Mouse (Mus musculus) lung, postnatal 0 days (tissue): ENCODE measurements around the gene Zbtb42. TPM values are rescaled to one million over a fixed set of nuclear protein-coding genes. Genes with fewer than 3 reads are reported as not detected.

Source experiments
- ATAC-seq: fragments of 200-750 bp; cut with Nextera tagmentation; 2 replicates; pipeline ENCODE4 v1.8.0; 2017; ENCODE audit warnings: moderate library complexity
- DNase-seq: peaks from one replicate; pipeline ENCODE4 v3.0.0-alpha.2; 2016; ENCODE audit warnings: low spot score
- H3K27ac ChIP-seq: fragments of 300-500 bp; sonication (generic); 2 replicates; pipeline ENCODE4 v1.5.1; 2014; ENCODE audit warnings: antibody characterized with exemption, mild to moderate bottlenecking, low read length, mixed read lengths
- H3K27me3 ChIP-seq: fragments of 300-500 bp; sonication (generic); replicated peaks from 2 replicates; pipeline ENCODE4 v1.6.1; 2014; ENCODE audit warnings: low read length, mixed read lengths; ENCODE audit not compliant: insufficient read depth
- H3K36me3 ChIP-seq: fragments of 300-500 bp; sonication (generic); 2 replicates; pipeline ENCODE4 v1.6.1; 2014; ENCODE audit warnings: low read length, mixed read lengths; ENCODE audit not compliant: insufficient read depth
- H3K4me1 ChIP-seq: fragments of 300-500 bp; sonication (generic); 2 replicates; pipeline ENCODE4 v1.6.1; 2014; ENCODE audit warnings: antibody characterized with exemption, low read depth, low read length, mixed read lengths; ENCODE audit not compliant: insufficient read depth
- H3K4me2 ChIP-seq: fragments of 300-500 bp; sonication (generic); replicated peaks from 2 replicates; pipeline ENCODE4 v1.6.1; 2014; ENCODE audit warnings: low read depth, mild to moderate bottlenecking, low read length, moderate library complexity, mixed read lengths
- H3K4me3 ChIP-seq: fragments of 300-500 bp; sonication (generic); 2 replicates; pipeline ENCODE4 v1.5.1; 2014; ENCODE audit warnings: low read depth, low read length
- H3K9ac ChIP-seq: fragments of 300-500 bp; sonication (generic); replicated peaks from 2 replicates; pipeline ENCODE4 v1.6.1; 2014; ENCODE audit warnings: low read depth, mild to moderate bottlenecking
- H3K9me3 ChIP-seq: fragments of 300-500 bp; sonication (generic); 2 replicates; pipeline ENCODE4 v1.6.1; 2016; ENCODE audit warnings: low read length, mixed read lengths
- CTCF ChIP-seq: IDR thresholded peaks from 2 replicates; pipeline ENCODE4 v1.5.1; 2016; ENCODE audit warnings: antibody characterized with exemption, mild to moderate bottlenecking
- EP300 ChIP-seq: IDR thresholded peaks from 2 replicates; pipeline ENCODE4 v1.6.1; 2016; ENCODE audit warnings: antibody characterized with exemption, mild to moderate bottlenecking, control low read depth
- WGBS: fragments of 180-500 bp; shearing (Covaris S2); extraction: QIAGEN DNeasy Blood & Tissue Kit; methylation state at CpG from one replicate; pipeline ENCODE4 v1.1.7; 2014; 5-methylcytosine and 5-hydroxymethylcytosine counted together
- polyA plus RNA-seq: library from polyadenylated mRNA; unstranded; fragments of >200 nt; fragmentation: Nextera tagmentation; extraction: Ambion mirVana; gene quantifications from 2 replicates; pipeline ENCODE4 v1.2.1, GENCODE M21; 2015

Gene Zbtb42
- polyA plus RNA-seq, 1 experiment from 2014 or later = 14.0 TPM

DNA sequence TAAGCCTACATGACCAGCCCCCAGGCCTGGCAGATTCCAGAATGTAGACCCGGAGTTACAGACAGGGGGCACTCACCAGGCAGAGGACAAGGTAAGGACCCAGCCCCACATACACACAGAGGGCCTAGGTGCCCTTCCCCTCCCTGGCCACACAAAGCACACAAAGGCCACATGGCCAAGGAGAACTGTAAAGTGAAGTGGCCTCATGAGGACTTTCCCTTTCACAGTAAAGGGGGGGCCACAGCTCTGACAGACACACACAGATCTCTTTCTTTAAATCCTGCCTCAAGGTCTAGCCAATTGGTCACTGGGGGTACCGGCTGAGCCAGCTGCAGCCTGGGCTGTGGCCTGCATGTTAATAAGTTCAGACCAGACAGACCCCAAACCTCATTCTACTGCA lies 14.5 kb upstream of the Zbtb42 start:
- no peak overlapping the region for H3K4me3 ChIP-seq
- H3K4me1 ChIP-seq = peaks cover 58% of the 10 kb centered on the region
- TF ChIP-seq CTCF = peak; percentile 25; the same call in 1 of the 2 replicates
- TF ChIP-seq EP300 = no peak
- no peak overlapping the region for H3K4me2 ChIP-seq
- 33% methylated on average over 2 of the region's 2 CpGs for WGBS
- no peaks in the 10 kb centered on the region for H3K27me3 ChIP-seq
- no peak overlapping the region for H3K9ac ChIP-seq
- peak; percentile 53 for DNase-seq
- H3K36me3 ChIP-seq = peaks cover 14% of the 10 kb centered on the region
- no peak overlapping the region for H3K27ac ChIP-seq
- H3K9me3 ChIP-seq = no peaks in the 10 kb centered on the region
- no peak for ATAC-seq

DNA sequence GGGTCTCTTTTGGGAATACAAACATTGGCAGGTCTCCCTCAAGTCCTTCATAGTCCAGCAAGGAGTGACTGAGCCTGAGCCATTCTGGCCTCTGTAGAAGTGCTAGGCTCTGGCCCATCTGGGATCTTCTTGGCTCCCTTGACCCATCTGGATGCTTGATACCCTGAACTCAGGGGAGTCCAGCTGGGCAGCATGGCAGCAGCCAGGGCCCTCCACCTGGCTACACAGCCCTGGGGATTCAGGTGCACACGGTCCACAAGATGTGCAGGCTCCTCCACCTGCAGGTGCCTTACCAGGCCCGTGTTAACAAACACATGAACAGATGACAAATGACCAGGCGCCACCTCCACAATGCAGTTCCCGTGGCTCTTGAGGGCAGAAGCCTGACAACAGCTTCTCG lies 14.0 kb upstream of the Zbtb42 start:
- ATAC-seq = no peak
- H3K4me1 ChIP-seq = peaks cover 58% of the 10 kb centered on the region
- H3K4me3 ChIP-seq = no peak overlapping the region
- no peaks in the 10 kb centered on the region for H3K9me3 ChIP-seq
- H3K4me2 ChIP-seq = no peak overlapping the region
- no peaks in the 10 kb centered on the region for H3K27me3 ChIP-seq
- H3K27ac ChIP-seq = peak overlapping the region; percentile 34
- TF ChIP-seq EP300 = no peak
- TF ChIP-seq CTCF = no peak
- H3K9ac ChIP-seq = no peak overlapping the region
- peaks cover 15% of the 10 kb centered on the region for H3K36me3 ChIP-seq
- no peak for DNase-seq
- WGBS = 41% methylated on average over 5 of the region's 5 CpGs

DNA sequence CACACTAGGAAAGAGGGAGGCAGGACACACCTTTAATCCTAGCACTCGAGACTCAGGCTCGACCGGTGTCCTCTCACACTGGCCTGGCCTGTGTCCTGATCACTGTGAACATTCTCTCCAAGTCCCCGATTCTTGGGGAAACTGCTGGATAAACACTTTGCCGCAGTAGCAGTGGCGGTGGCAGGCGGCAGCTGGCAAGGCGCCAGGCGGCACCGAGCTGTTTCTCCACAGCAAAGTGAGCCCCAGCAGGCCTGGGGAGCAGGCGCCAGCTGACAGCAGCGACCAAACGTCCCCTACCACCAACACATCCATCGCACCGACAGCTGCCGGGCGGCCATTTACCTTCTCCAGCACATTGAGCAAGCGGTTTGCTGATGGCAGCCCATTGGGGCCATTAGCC lies 13.2 kb upstream of the Zbtb42 start:
- no peak overlapping the region for H3K9ac ChIP-seq
- no peak overlapping the region for H3K4me3 ChIP-seq
- 10% methylated on average over 18 of the region's 18 CpGs for WGBS
- H3K4me1 ChIP-seq = peaks cover 60% of the 10 kb centered on the region
- H3K9me3 ChIP-seq = no peaks in the 10 kb centered on the region
- H3K4me2 ChIP-seq = 0 out of 2 replicates have a peak overlapping the region, but pooled peaks have one; percentile 5
- ATAC-seq (peak; percentile 48), DNase-seq (peak; percentile 87)
- H3K27ac ChIP-seq = peak overlapping the region; percentile 57
- TF ChIP-seq EP300 = no peak
- peak; percentile 15; the same call in 1 of the 2 replicates for TF ChIP-seq CTCF
- H3K27me3 ChIP-seq = no peaks in the 10 kb centered on the region
- H3K36me3 ChIP-seq = peaks cover 16% of the 10 kb centered on the region

DNA sequence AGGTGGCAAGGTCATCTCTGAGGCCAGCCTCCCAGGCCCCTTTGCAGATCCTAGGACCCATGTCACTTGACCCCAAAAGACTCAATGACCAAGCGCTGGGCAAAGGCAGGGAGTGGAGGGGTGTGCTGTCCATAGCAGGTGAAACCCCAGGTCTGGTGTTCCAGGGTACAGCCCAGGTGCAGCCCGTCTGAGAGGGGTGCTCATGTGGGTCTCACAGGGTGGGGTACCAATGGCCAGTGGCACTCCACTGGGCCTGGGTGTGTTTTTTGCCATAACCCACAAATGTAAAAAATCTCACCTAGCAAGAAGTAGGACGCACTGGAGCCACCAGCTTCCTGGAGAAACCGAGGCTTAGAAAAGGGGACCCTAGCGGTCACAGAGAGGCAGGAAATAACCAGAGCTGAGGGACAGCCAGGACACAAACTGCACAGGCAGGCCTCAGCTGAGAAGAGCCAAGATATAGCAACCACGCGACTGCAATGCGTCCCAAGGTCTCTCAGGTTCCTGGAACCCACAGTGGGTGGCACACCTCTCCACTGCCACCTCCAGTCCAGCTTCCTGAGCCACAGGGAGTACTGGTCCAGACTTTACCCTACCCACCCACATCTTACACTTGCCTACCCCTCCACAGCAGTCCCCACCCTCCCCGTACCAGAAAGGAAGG lies 12.6 kb upstream of the Zbtb42 start:
- H3K9me3 ChIP-seq = no peaks in the 10 kb centered on the region
- peaks cover 64% of the 10 kb centered on the region for H3K4me1 ChIP-seq
- H3K9ac ChIP-seq = no peak overlapping the region
- WGBS = 58% methylated on average over 8 of the region's 9 CpGs
- no peak overlapping the region for H3K4me3 ChIP-seq
- no peak for DNase-seq
- ATAC-seq = no peak
- H3K27me3 ChIP-seq = no peaks in the 10 kb centered on the region
- peaks cover 16% of the 10 kb centered on the region for H3K36me3 ChIP-seq
- 0 out of 2 replicates have a peak overlapping the region, but pooled peaks have one; percentile 5 for H3K4me2 ChIP-seq
- H3K27ac ChIP-seq = peak overlapping the region; percentile 57
- no peak; the same call in 1 of the 2 replicates for TF ChIP-seq CTCF
- no peak for TF ChIP-seq EP300

DNA sequence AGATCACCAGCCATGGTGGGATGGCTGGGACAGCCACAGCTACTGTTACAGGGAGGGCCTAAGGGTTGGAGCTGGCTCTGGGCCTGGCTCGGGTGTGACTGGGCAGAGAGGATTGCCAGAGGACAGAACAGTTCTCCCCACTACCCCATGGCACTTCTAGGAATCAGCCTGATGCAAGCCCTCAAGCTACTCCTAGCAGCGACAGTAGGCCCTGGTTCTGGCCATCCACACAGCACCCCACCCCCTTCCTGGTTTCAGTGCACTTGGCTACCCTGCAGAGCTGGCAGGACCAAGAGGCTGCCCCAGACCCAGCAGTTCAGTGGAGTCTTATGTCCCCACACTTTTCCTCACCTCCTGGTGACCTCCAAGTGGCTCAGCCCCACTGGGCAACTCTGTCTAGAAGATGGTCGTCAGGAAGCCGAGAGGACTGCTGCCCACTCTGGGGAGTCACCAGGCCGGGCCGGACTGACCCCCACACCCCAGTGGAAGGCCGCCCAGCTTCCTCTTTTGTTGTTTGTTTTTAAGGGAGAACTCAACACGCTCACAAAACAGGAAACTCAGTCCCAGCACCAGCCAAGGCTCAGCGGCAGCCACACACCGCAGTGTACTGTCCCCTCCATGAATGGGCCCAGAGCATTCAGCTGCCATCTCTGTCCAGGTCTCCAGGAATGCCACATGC lies 10.9 kb upstream of the Zbtb42 start:
- H3K27me3 ChIP-seq = no peaks in the 10 kb centered on the region
- H3K4me1 ChIP-seq = peaks cover 71% of the 10 kb centered on the region
- peaks cover 13% of the 10 kb centered on the region for H3K36me3 ChIP-seq
- H3K9me3 ChIP-seq = no peaks in the 10 kb centered on the region
- peak; percentile 11 for ATAC-seq
- H3K4me2 ChIP-seq = peak overlapping the region; percentile 8; the same call in 1 of the 2 replicates
- H3K27ac ChIP-seq = peak overlapping the region; percentile 60
- no peak for TF ChIP-seq CTCF
- TF ChIP-seq EP300 = no peak
- no peak overlapping the region for H3K9ac ChIP-seq
- 37% methylated on average over 10 of the region's 10 CpGs for WGBS
- DNase-seq = peak; percentile 50
- no peak overlapping the region for H3K4me3 ChIP-seq

DNA sequence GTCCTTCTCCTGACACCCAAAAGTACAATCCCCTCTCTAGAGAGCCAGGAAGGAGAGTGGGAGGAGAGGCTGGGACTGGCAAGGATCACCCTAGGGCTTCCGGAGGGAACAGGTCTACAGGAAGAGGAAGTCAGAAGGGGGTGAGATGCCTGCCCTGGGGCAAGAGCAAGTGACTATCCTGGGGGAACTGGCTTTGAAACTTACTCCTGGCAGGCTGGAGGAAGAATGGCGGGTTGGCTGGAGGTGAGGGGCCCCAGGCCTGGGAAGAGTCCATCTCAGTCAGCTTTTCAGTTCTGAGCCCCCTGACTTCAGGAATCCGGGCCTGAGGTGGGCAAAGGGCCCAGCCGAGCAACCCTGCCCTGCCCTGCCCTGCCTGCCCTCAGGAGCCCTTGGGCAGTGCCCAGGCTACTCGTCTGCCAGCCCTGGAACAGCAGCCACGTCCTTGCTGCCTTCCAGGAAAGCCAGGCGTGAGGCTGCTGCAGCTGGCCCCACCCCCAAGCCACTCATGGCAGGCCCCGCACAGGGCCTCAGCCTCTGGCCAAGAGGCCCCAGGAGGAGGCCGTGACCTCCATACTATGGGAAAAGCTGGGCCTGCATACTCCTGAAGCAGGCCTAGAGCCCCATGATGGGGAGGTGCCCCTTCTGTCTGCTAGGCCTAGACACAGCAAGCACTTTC lies 7.8 kb upstream of the Zbtb42 start:
- TF ChIP-seq EP300 (no peak), CTCF (no peak)
- 18% methylated on average over 7 of the region's 9 CpGs for WGBS
- peaks cover 13% of the 10 kb centered on the region for H3K36me3 ChIP-seq
- H3K4me2 ChIP-seq = peak overlapping the region; percentile 90
- H3K27me3 ChIP-seq = no peaks in the 10 kb centered on the region
- H3K4me3 ChIP-seq = no peak overlapping the region
- DNase-seq (peak; percentile 48), ATAC-seq (peak; percentile 8)
- peaks cover 50% of the 10 kb centered on the region for H3K4me1 ChIP-seq
- H3K9me3 ChIP-seq = no peaks in the 10 kb centered on the region
- H3K9ac ChIP-seq = no peak overlapping the region; the same call in 1 of the 2 replicates
- 0 out of 2 replicates have a peak overlapping the region, but pooled peaks have one; percentile 20 for H3K27ac ChIP-seq
